ENCODE assay signal across 8 mouse cellular contexts in the genomic region with DNA sequence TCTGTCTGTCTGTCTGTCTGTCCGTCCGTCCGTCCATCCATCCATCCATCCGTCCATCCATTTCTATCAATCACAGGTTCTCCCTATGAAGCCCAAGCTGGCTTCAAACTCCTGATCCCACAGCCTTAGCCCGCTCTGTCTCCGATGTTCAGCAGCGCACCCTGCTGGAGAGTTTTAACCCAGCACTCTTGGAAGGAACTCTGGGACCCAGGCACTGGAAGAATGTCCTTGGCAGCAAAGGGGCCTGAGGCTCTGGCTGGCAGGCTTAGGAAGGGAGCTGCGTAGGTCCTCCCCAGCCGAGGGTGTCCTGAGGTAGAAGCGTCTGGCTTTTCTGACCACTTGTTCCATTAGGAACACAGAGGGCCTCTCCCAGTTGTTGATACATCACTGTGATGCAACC. TPM values are rescaled to one million over a fixed set of nuclear protein-coding genes. Genes with fewer than 3 reads are reported as not detected.
DNase-seq lines count a peak whose midpoint lies in the region; ATAC-seq lines count a peak whose summit lies in the region.

No protein-coding gene starts in this region.

- intact Hi-C loops in heart, postnatal 14 days (cut with DNase I), result no loop called here

- 0 out of 2 replicates have a peak, but pooled peaks cover 2% of the 10 kb centered on the region for H3K4me1 ChIP-seq in forebrain, embryonic 14.5 days (ENCODE audit: control insufficient read depth, insufficient read depth, low read length)
- peaks cover 11% of the 10 kb centered on the region for H3K4me1 ChIP-seq in forebrain, embryonic 15.5 days

- no peak for ATAC-seq in forebrain, embryonic 14.5 days
- ATAC-seq in forebrain, embryonic 15.5 days (replicated peaks), result no peak

- no peak overlapping the region for H3K27ac ChIP-seq in forebrain, embryonic 14.5 days (ENCODE audit: low read depth, low read length)
- no peak overlapping the region for H3K27ac ChIP-seq in forebrain, embryonic 15.5 days (replicated peaks)

- WGBS in forebrain, embryonic 14.5 days, result 41% methylated on average over 10 of the region's 10 CpGs
- WGBS in forebrain, embryonic 15.5 days, result 46% methylated on average over 10 of the region's 10 CpGs

- H3K9ac ChIP-seq in forebrain, embryonic 14.5 days (ENCODE audit: low read length), result no peak overlapping the region
- H3K9ac ChIP-seq in forebrain, embryonic 15.5 days (replicated peaks), result no peak overlapping the region

- H3K4me2 ChIP-seq in forebrain, embryonic 14.5 days (ENCODE audit: low read length), result no peak overlapping the region
- H3K4me2 ChIP-seq in forebrain, embryonic 15.5 days (replicated peaks), result no peak overlapping the region

- no peak overlapping the region for H3K4me3 ChIP-seq in forebrain, embryonic 14.5 days (ENCODE audit: low read depth, low read length)
- H3K4me3 ChIP-seq in forebrain, embryonic 15.5 days, result no peak overlapping the region

- no peaks in the 10 kb centered on the region for H3K9me3 ChIP-seq in forebrain, embryonic 14.5 days (replicated peaks; ENCODE audit: control insufficient read depth, low read length)
- no peaks in the 10 kb centered on the region for H3K9me3 ChIP-seq in forebrain, embryonic 15.5 days

- H3K27me3 ChIP-seq in forebrain, embryonic 14.5 days (replicated peaks; ENCODE audit: control insufficient read depth, insufficient read depth, low read length), result peaks cover 7% of the 10 kb centered on the region; the same call in 1 of the 2 replicates
- 0 out of 2 replicates have a peak, but pooled peaks cover 5% of the 10 kb centered on the region for H3K27me3 ChIP-seq in forebrain, embryonic 15.5 days

- H3K36me3 ChIP-seq in forebrain, embryonic 14.5 days (ENCODE audit: control insufficient read depth, insufficient read depth, low read length), result no peaks in the 10 kb centered on the region
- H3K36me3 ChIP-seq in forebrain, embryonic 15.5 days, result no peaks in the 10 kb centered on the region

- peak; percentile 39 for DNase-seq in forebrain, embryonic 14.5 days (ENCODE audit: low spot score)
- peak; percentile 51 for DNase-seq in MN1 (ENCODE audit: low spot score)
- peak; percentile 60 for DNase-seq in embryo, embryonic 9.5 days (ENCODE audit: extremely low spot score)
- DNase-seq in heart, postnatal 14 days, result peak; percentile 82 to 83
- peak; percentile 68 for DNase-seq in liver
- peak; percentile 19 to 46 for DNase-seq in natural killer cell, adult 2 months (ENCODE audit: low spot score in 2 of 2)
- peak; percentile 53 to 72 for DNase-seq in thymus, postnatal 10 days (ENCODE audit: low spot score in 2 of 2)

RNA-seq across cellular contexts. Expression of a gene that starts 2.9 kb away (rescaled TPM):
- 48.8 and 50.3 TPM in 2 replicates for polyA plus RNA-seq in forebrain, embryonic 14.5 days (2014; fragmentation: Nextera tagmentation; extraction: Ambion mirVana)
- 57.0 and 60.4 TPM in 2 replicates for polyA plus RNA-seq in forebrain, embryonic 15.5 days (2015; fragmentation: Nextera tagmentation; extraction: Ambion mirVana)
- 100 to 1,000 TPM in 1 of 2 experiments, 10 to 100 TPM in 1; 97.2 to 113 TPM for total RNA-seq in heart, postnatal 14 days (2021)

RNA-seq across cellular contexts. Expression of a gene that starts 23.1 kb away (rescaled TPM):
- 98.8 and 102 TPM in 2 replicates for polyA plus RNA-seq in forebrain, embryonic 14.5 days (2014; fragmentation: Nextera tagmentation; extraction: Ambion mirVana)
- 110 and 114 TPM in 2 replicates for polyA plus RNA-seq in forebrain, embryonic 15.5 days (2015; fragmentation: Nextera tagmentation; extraction: Ambion mirVana)
- 10 to 100 TPM; 41.6 to 42.6 TPM for total RNA-seq in heart, postnatal 14 days (2021)

RNA-seq across cellular contexts. Expression of a gene that starts 23.2 kb away (rescaled TPM):
- polyA plus RNA-seq in forebrain, embryonic 14.5 days (2014; fragmentation: Nextera tagmentation; extraction: Ambion mirVana), result 226 and 245 TPM in 2 replicates
- polyA plus RNA-seq in forebrain, embryonic 15.5 days (2015; fragmentation: Nextera tagmentation; extraction: Ambion mirVana), result 203 and 216 TPM in 2 replicates
- 10 to 100 TPM; 59.5 to 73.7 TPM for total RNA-seq in heart, postnatal 14 days (2021)

RNA-seq across cellular contexts. Expression of a gene that starts 33.1 kb away (rescaled TPM):
- not detected in 2 replicates for polyA plus RNA-seq in forebrain, embryonic 14.5 days (2014; fragmentation: Nextera tagmentation; extraction: Ambion mirVana)
- polyA plus RNA-seq in forebrain, embryonic 15.5 days (2015; fragmentation: Nextera tagmentation; extraction: Ambion mirVana), result not detected in 2 replicates
- not detected for total RNA-seq in heart, postnatal 14 days (2021)

RNA-seq across cellular contexts. Expression of a gene that starts 33.3 kb away (rescaled TPM):
- 241 and 263 TPM in 2 replicates for polyA plus RNA-seq in forebrain, embryonic 14.5 days (2014; fragmentation: Nextera tagmentation; extraction: Ambion mirVana)
- polyA plus RNA-seq in forebrain, embryonic 15.5 days (2015; fragmentation: Nextera tagmentation; extraction: Ambion mirVana), result 246 and 258 TPM in 2 replicates
- 10 to 100 TPM; 63.3 to 67.2 TPM for total RNA-seq in heart, postnatal 14 days (2021)

Comparison
In these comparisons a context has a peak if more than half of its experiments do, and no peak if none do; other contexts are left out.
1. DNase-seq: peak in every context shown above with its lines; median percentile 82 in heart, postnatal 14 days; 68 in liver; 62 in thymus, postnatal 10 days; 60 in embryo, embryonic 9.5 days; 51 in MN1; 39 in forebrain, embryonic 14.5 days; 32 in natural killer cell, adult 2 months.